Mouse (Mus musculus) right cerebral cortex, adult 2 months (tissue): ENCODE measurements around the gene Lilra6.
"Not testable (repeated sequence)": the region's sequence is repeated elsewhere in the genome, so short reads cannot be mapped to it uniquely, and the experiment has no call there.

Experiments used
- DNase-seq, 2 experiments: peaks; one replicate each; pipeline ENCODE4 v3.0.0; 2021 to 2022; ENCODE audit warnings: low spot score in 2 of 2

Gene Lilra6

GRCm38 (mm10) chr7:3915387-3915786 lies at the start of gene Lilra6:
TSS of gene Lilra6 (minus strand) at chr7:3915503.
- DNase-seq = not testable (repeated sequence)

GRCm38 (mm10) chr7:3962017-3962416 lies 46.7 kb upstream of the Lilra6 start:
- no peak for DNase-seq

- no peak for DNase-seq
These were observed 42.1 kb upstream of the Lilra6 start for GRCm38 (mm10) chr7:3957387-3957786.

DNA sequence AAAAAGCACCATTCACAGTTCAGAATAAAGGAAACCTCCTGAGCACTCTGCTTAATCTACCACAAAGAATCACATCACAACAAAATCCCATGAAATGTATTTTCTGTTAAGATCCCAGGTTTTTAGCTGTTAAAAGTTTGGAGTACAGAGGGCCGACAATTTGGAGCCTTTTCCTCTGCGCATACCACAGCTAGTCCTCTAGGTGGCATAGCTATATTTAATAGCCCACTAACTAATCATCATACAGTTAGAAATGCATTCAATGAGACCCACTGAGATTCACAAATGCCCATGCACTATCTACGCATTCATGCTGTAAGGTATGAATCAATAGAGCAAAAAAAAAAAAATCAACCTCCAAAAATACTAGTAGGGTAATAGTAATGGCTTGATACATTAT lies 33.9 kb upstream of the Lilra6 start:
- no peak for DNase-seq

GRCm38 (mm10) chr7:3948223-3948622 lies 32.9 kb upstream of the Lilra6 start:
- DNase-seq = no peak

DNA sequence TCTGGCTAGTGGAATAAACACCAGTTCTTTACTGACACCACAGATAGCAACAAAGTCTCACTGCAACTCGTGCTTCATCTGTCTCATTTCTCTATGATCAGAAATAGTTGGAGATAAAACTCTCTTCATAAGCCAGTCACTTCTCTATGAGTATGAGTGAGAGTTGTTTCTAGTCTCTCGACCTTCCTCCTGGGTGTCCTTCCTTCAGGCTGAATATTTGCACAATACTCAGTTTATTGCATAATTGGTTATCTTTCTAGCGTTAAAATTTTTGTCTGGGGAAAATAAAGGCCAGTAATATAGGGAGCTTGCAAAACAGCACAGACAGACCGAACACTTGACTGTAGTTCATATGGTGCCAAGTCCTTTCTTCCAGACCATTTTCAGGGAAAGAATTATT lies 30.8 kb upstream of the Lilra6 start:
- DNase-seq = no peak

- no peak for DNase-seq
These were observed 25.6 kb upstream of the Lilra6 start for GRCm38 (mm10) chr7:3940915-3941314.

DNA sequence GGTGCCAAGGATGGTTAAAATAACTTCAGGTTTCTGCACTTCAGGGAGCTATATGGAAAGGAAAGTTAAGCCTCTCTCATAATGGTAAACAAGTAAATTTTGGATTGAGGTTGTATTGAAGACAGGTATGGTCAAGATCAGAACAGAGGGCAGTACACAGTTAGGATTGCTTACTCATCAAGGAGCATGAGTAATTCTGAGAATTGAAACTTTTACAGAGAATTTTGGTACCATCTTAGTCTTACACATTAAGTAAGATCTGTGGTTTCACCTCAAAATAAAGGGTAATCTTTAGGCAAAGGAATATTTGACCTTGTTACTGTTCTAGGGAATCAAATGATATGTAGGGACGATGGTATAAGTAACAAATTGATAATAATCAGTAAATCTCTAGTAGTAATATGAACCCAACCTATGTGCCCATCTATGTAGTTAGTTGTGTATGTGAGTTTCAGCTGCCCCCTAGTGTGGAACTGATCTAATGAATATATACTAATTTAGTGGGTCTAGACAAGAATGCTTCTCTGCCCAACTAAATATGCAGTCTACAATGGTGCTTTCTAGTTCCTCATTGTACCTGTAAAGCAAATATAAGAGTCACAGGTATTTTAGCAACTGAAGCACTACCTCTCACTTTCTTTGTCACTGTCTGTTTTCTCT lies 24.7 kb upstream of the Lilra6 start:
- no peak for DNase-seq

DNA sequence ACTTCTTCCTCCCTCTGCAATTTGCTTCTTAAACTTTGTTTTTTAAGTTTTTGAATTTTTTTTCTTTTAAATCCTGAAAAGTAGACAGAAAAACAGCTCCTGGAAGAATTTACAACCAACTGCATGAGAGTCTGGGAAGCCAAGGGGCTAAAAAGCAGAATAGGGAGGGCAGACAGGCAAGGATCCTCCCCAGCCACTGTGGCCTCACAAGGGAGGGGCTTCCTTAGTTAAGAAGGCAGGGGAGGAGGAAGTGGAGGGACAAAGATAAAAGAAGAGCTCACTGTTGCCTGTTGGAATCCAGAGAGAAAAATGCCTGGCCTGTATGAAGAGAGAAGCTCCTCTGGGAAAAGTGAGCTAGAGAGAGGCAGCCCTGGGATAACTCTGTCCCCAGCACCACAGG lies 20.2 kb upstream of the Lilra6 start:
- not testable (repeated sequence) for DNase-seq

DNA sequence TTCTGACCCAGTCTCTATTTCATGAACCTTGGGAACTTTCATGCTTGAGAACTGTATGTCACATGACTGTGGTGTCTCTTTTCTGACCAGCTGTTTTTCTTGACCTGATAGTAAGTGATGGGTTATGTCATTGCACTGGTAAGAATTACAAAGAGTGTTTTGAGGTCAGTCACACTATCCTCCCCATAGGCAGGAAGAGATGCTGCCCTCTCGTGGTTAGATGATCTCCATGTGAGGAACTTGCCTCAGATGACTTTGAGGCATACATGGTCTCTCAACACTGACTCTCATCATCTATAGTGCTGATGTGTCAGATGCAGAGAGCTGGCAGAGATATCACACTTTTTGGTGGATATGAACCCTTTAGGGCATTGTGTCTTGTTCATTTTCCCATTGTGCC lies 11.6 kb downstream of the Lilra6 start:
- no peak for DNase-seq

DNA sequence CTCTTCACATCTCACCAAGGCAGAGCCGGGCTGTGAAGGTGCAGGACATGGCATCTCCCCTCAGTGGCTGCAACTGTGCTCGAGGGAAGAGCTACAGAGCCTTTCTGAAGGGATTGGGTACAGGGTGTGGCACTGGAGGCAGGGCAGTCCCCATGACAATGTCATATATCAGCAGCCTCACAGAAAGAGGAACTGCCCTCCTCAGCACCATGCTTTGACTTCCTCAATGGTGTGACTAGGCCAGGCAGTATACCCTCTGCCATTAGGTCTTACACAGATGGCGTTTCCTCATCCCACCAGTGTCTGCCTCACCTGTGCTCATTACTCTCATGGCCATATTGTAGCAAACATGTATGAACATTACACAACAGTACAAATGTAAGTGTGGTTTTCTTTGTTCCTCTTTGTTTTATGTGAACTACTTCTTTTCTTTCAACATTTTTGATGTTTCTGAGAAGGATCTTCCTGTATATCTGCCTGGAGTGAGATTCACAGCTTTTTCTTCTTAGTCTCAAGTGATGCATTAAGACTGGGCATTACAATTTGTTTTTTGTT lies 17.2 kb downstream of the Lilra6 start, which contains the start of gene Gm14548:
Gene Gm14548, minus strand, starts transcription at position 85 of the 555 bp plus-strand sequence.
- DNase-seq = not testable (repeated sequence)

GRCm38 (mm10) chr7:3875032-3875431 lies 40.3 kb downstream of the Lilra6 start:
- not testable (repeated sequence) for DNase-seq
